Mouse (Mus musculus) ES-E14 (cell line): ENCODE results near the gene Rnd1.

Experiments
- CHD2 ChIP-seq: IDR thresholded peaks from 2 replicates; pipeline ENCODE4 v1.6.1; 2014; ENCODE audit warnings: mild to moderate bottlenecking, low read depth, low read length, inconsistent platforms
- HCFC1 ChIP-seq: IDR thresholded peaks from 2 replicates; pipeline ENCODE4 v1.6.1; 2012; ENCODE audit warnings: low read length, inconsistent platforms, borderline replicate concordance; ENCODE audit not compliant: insufficient read depth
- ZC3H11A ChIP-seq: IDR thresholded peaks from 2 replicates; pipeline ENCODE4 v1.6.1; 2012; ENCODE audit warnings: low read depth, mild to moderate bottlenecking, inconsistent platforms, low read length, borderline replicate concordance

GRCm38 (mm10) chr15:98674994-98675545 is 2.2 kb downstream of the Rnd1 start:
- TF ChIP-seq HCFC1: no peak
- TF ChIP-seq CHD2: no peak
- no peak for TF ChIP-seq ZC3H11A
